Mouse (Mus musculus) left cerebral cortex, adult 8-10 months (tissue): ENCODE results near the gene Evi2a. TPM values are rescaled to one million over a fixed set of nuclear protein-coding genes. Genes with fewer than 3 reads are reported as not detected.

Experiments
- DNase-seq, 2 experiments: peaks; one replicate each; pipeline ENCODE4 v3.0.0; 2022; ENCODE audit warnings: low spot score in 2 of 2
- total RNA-seq, 4 experiments: library from RNA; stranded (reverse); gene quantifications; 2 replicates each; pipeline ENCODE4 v1.2.4; 2022

Gene Evi2a
- total RNA-seq, 4 experiments from 2014 or later = 33.2 to 36.9 (median 34.8) TPM

- no peak for DNase-seq
These were observed 3.9 kb downstream of the Evi2a start for GRCm38 (mm10) chr11:79526549-79526948.

GRCm38 (mm10) chr11:79524310-79524575 is 6.2 kb downstream of the Evi2a start:
- no peak for DNase-seq

GRCm38 (mm10) chr11:79523560-79524309 is 6.7 kb downstream of the Evi2a start, which contains the start of gene Evi2b:
Gene Evi2b (minus strand): TSS chr11:79523762.
- DNase-seq = no peak

- no peak for DNase-seq
These were observed 7.5 kb downstream of the Evi2a start for GRCm38 (mm10) chr11:79522944-79523343.

GRCm38 (mm10) chr11:79521930-79522329 is 8.5 kb downstream of the Evi2a start:
- no peak for DNase-seq

- no peak for DNase-seq
These were observed 9.6 kb downstream of the Evi2a start for GRCm38 (mm10) chr11:79520772-79521171.

- DNase-seq = no peak
These were observed 10.5 kb downstream of the Evi2a start for GRCm38 (mm10) chr11:79519878-79520291.

GRCm38 (mm10) chr11:79519299-79519698 is 11.1 kb downstream of the Evi2a start:
- no peak for DNase-seq

- no peak for DNase-seq
These were observed 14.6 kb downstream of the Evi2a start for GRCm38 (mm10) chr11:79515798-79516197.

- no peak for DNase-seq
These were observed 15.1 kb downstream of the Evi2a start for GRCm38 (mm10) chr11:79515331-79515730.

- DNase-seq = no peak
These were observed 18.4 kb downstream of the Evi2a start for GRCm38 (mm10) chr11:79511970-79512369.

GRCm38 (mm10) chr11:79504506-79504905 is 25.9 kb downstream of the Evi2a start:
- DNase-seq = no peak

GRCm38 (mm10) chr11:79503845-79504244 is 26.6 kb downstream of the Evi2a start, which contains the start of gene Omg:
Gene Omg (minus strand): TSS chr11:79504084.
- DNase-seq = peak; percentile 61 to 80

- no peak for DNase-seq
These were observed 27.5 kb downstream of the Evi2a start for GRCm38 (mm10) chr11:79502917-79503316.

- DNase-seq = no peak
These were observed 35.2 kb downstream of the Evi2a start for GRCm38 (mm10) chr11:79494976-79495800.

GRCm38 (mm10) chr11:79484721-79485120 is 45.7 kb downstream of the Evi2a start:
- no peak for DNase-seq

GRCm38 (mm10) chr11:79483876-79484528 is 46.4 kb downstream of the Evi2a start:
- no peak for DNase-seq

- no peak for DNase-seq
These were observed 47.0 kb downstream of the Evi2a start for GRCm38 (mm10) chr11:79483392-79483791.
